Mouse (Mus musculus) lung, postnatal 0 days (tissue): ENCODE data around the gene Amotl2.

ENCODE experiments used
- CTCF ChIP-seq: IDR thresholded peaks from 2 replicates; pipeline ENCODE4 v1.5.1; 2016; ENCODE audit warnings: antibody characterized with exemption, mild to moderate bottlenecking
- EP300 ChIP-seq: IDR thresholded peaks from 2 replicates; pipeline ENCODE4 v1.6.1; 2016; ENCODE audit warnings: antibody characterized with exemption, mild to moderate bottlenecking, control low read depth

DNA sequence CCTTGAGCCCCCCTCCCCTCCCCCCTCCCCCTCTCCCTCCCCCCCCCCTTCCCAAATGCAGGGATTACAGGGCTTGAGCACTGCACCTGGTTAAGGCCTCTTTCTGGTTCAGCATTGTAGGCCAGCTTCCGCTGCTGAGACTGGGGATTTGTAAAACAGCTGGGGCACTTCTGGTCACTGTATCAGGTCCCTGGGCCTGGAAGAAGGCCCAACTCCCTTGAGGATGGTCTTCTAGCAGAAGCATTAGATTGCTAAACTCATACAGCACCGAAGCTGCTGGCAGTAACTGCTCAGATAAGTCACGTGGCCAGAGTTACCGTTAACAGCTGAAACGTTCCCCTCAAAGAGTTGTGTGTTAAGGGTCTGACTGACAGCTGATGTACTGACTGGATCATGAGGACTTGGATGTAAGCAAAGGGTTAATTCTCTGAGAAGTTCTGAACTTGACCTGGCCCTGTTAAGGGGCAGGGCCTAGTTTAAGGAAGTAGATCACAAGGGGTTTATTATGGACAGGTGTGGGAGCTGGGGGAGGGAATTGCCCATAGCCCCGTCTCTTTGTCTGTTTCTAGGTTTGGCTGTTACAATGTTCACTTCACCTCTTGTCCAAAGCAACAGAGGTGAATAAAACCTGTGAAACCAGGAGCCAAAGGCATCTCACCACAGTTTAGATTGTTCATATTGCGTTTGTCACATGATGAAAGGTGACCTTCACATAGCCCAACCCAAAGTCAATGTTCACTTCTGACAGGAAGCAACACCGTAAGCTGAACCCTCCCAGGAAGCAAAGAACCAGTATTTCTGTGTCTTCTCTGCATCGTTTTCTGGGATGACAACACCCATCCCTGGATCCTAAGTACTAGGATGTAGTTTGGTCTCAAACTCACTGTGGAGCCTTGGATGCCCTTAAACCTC, 23.7 kb upstream of the Amotl2 start:
- TF ChIP-seq CTCF = no peak
- TF ChIP-seq EP300 = no peak
